Mouse (Mus musculus) 3T3-L1 (cell line): ENCODE measurements around the gene Sec1.

Experiments used
- DNase-seq: peaks from one replicate; pipeline ENCODE4 v3.0.0-alpha.2; 2015; ENCODE audit warnings: low read depth, low spot score

Sec1 gene

GRCm38 (mm10) chr7:45641391-45642040, 52.7 kb downstream of the Sec1 start:
- DNase-seq = no peak

DNA sequence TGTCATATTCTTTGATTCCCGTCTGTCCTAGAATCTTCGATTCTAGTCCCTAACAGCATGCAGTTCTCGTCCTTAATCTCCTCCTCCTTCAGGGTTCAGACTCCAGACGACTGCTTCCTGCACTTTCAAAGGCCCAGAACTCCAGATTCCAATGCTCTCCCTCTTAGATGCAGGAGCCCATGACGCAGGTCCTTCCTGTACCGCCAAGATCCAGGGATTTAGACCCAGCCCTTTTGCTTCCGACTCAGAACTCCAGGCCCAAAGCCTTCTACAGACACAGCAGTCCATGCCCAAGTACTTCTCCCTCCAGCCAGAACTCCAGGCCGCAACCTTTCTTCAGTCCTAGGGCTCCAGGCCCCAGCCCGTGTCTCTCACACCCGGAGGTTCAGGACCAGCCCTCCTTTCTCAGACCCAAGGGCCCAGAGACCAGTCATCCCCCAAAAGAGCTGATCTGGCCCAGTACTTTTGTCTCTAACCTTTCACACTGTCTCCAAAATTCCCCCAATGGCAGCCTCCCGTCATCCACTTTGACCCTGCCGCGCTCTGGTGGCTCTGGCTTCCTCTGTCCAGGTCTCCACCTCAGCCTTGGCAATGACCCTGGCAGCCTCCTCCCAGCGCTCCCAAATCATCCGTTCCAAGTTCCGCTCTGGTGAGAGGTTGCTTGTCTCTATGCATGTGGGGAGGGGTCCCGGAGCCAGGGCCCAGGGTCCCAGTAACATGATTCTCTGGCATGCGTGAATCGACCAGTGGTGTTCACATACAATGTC, 53.8 kb downstream of the Sec1 start:
- no peak for DNase-seq

DNA sequence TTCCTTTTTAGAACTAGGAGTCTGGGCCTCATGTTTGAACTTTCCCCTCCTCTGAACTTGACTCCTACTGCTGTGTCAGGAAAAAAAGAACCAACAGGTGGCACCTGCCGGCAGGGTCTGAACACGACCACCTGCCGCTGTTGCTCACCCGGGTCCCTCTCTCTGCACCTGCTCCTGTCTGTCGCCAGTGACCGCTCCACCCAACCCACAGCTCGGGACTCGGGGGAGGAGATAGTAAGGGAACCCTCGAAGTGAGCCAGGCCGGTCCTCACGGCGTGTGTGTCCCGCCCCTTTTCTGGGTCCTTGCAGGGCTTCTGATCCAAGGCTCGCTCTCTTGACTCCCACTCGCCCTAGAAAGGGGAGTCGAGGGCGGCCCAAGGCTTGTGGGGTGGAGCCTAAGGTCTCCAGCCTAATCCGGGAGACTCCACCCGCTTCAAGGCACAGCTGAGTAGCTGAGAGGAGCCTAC, 54.6 kb downstream of the Sec1 start, which contains the start of gene Mamstr:
Gene Mamstr, plus strand, starts transcription at position 417 of the 467 bp plus-strand sequence.
- DNase-seq = no peak

DNA sequence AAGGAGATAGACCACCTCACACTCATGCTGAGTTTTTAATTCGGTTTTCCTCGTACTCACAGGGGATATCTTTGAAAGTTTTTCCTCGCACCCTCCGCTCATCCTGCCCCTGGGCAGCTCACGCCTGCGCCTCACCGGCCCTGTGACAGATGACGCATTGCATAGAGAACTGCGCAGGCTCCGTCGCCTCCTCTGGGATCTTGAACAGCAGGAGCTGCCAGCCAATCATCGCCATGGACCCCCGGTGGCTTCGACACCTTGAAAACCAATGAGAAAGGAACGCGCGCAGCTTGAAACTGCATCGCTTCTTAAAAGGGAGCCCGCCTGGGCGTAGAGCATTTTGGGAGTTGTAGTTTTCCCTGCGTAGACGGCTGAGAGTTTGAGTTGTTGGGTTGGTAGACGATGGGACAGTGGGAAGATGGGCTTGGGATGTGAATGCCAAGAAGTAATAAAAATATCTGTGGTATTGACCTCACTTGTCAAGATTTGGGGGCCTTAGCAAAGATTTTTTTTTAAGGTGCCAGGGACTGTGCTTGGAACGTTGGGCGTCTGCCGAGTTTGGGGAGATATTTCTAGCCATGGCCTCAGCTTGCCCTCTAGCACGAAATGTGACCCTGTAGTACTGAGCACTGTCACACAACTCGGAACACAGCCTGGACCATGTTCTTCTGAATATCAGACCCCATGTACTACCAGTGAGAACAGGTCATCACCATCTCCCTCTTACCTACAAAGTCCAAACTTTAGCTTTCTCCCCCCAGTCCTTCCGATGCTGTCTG, 55.4 kb downstream of the Sec1 start:
- peak; percentile 83 for DNase-seq

GRCm38 (mm10) chr7:45637710-45638109, 56.5 kb downstream of the Sec1 start:
- no peak for DNase-seq

DNA sequence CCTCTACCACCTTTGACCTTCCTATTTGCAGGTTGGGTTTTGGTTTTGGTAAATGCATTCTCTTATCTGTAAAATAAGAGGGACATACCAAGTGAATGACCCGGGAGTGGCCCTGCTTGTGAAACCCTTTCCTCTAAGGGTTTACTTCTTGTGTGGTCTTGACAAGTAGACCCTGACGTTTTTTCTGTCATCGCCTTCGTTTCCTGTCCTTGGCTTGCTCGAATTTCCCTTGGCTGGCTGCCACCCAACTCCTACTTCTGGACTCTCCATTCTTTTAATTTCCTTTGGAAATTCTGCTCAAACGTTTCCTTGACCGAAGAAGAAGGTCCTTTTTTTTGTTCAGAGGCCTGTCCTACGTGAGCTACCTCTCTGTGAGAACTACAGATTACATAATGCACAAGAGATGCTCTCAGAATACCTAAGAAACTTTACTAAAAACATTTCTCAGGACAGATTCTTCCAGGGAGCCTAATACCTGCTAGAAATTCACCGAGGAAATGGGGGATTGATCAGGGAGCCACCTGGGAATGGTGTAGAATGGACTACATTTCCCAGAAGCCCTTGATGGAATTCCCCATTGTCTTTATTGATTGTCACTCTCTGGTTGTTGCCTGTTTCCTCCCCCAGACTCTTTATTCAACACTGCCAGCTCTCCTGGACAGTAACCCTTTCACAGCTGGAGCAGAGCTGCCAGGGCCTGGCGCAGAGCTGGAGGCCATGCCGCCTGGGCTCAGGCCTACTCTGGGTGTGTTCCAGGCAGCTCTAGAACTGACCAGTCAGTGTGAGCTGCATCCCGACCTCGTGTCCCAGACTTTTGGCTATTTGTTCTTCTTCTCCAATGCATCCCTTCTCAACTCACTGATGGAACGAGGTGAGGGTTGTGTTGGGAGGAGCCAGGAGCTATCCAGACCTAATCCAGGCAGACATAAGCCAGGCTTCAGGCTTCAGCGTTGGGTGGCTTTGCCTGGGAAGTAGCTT, 58.2 kb downstream of the Sec1 start:
- DNase-seq = no peak

DNA sequence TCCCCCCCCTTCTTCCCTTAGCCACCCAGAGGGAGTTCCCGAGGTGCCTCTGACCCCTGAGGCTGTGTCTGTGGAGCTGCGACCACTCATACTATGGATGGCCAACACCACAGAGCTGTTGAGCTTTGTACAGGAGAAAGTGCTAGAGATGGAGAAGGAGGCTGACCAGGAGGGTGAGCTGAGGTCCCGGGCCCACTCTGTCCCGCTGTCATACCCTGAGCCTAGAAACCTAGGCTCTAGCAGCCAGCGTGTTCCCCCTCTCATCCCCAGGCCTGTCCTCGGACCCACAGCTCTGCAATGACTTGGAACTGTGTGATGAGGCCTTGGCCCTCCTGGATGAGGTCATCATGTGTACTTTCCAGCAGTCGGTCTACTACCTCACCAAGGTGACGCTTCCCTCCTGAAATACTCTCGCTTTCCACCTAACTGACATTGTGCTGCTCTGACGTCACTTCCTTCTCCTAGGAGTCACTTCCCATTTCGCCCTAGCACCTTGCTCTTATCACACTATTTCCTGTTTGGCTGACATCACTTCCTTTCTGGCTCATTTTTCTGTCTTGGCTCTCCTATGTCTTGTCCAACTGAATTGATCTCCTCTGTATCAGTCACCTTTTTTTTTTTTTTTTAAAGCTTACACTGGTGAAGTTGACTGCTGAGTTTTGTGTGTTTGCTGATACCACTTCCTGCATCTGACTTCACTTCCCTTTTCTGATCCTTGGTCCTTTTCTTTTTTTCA, 59.1 kb downstream of the Sec1 start:
- DNase-seq = no peak

DNA sequence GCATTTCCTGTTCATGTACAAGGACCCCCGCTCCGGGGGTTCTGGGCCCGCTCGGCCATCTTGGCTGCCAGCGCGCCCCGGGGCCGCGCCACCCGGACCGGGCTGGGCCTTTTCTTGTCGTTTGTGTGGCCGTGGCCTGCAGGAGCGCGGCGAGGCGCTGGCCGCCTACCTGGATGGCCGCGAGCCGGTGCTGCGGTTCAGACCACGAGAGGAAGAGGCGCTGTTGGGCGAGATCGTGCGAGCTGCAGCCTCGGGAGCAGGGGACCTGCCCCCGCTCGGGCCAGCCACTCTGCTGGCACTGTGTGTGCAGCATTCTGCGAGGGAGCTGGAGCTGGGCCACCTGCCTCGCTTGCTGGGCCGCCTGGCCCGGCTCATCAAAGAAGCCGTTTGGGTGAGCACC, 61.7 kb downstream of the Sec1 start:
- no peak for DNase-seq

DNA sequence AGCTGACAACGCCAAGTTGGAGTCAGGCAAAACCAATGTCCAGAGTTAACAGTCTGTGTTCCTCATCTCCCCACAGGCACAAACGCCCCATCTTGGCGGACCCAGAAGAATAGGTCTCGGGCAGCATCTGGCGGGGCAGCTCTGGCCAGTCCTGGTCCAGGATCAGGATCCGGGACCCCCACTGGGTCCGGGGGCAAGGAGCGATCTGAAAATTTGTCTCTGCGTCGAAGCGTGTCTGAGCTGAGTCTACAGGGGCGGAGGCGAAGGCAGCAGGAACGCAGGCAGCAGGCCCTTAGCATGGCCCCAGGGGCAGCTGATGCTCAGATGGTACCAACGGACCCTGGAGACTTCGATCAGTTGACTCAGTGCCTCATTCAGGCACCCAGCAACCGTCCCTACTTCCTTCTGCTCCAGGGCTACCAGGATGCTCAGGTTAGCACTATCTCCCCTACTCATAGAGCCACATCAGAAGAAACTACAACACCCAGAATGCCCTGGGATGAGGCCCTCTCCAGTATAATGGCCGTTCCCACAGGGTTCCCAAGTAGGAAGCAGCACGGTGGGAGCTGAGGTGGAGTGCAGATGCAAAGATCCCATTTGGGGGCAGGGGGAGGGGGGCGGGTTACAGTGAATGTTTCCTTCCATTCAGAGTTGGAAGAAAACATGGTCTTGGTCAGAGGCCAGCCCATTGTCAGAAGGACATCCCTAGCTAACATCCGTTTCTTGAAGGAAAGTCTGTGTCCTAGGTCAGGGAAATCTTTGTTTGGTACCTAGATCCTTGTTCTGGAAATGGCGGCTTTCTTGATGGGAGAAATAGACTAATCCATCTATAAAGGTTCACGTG, 63.9 kb downstream of the Sec1 start:
- DNase-seq = no peak

GRCm38 (mm10) chr7:45628364-45629294, 65.6 kb downstream of the Sec1 start:
- DNase-seq = no peak
